Mouse (Mus musculus) layer of hippocampus, postnatal 10 days (tissue): ENCODE measurements around the gene Rsc1a1. TPM values are rescaled to one million over a fixed set of nuclear protein-coding genes. Genes with fewer than 3 reads are reported as not detected.

Source experiments
- DNase-seq, 2 experiments: peaks; one replicate each; pipeline ENCODE4 v3.0.0; 2021; ENCODE audit warnings: low spot score in 2 of 2
- long read RNA-seq: library from polyadenylated mRNA; stranded (forward); transcript quantifications from one replicate; pipeline ENCODE4 v2.0.0, GENCODE M21; 2023
- total RNA-seq, 2 experiments: library from RNA; stranded (reverse); gene quantifications; 2 replicates each; pipeline ENCODE4 v1.2.3; 2021

Rsc1a1 gene
- total RNA-seq: 1 to 10 TPM in 1 of 2 experiments, under 1 TPM in 1; 0.87 to 1.6 TPM
- long read RNA-seq: 0 reads

DNA sequence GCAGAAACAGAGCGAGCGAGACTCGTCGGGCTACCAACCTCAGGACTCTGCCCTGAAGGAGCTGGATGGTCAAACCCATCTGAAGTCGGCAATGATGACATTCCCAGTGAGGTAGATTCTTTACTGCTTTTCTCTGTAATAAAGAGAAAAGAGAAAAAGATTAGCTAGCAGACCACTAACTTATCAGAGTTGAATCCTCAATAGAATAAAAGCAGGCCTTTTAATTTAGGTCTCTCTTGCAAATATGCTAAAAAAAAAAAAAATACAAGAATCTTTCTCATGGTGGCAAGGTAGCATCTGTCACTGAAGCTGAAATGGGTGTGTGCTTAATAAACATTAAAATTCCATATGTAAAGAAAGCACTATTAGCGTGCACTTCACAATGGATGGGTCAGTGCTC lies at the start of gene Rsc1a1:
TSS of gene Rsc1a1 (minus strand) at position 101 of the 400 bp plus-strand sequence.
- no peak for DNase-seq

DNA sequence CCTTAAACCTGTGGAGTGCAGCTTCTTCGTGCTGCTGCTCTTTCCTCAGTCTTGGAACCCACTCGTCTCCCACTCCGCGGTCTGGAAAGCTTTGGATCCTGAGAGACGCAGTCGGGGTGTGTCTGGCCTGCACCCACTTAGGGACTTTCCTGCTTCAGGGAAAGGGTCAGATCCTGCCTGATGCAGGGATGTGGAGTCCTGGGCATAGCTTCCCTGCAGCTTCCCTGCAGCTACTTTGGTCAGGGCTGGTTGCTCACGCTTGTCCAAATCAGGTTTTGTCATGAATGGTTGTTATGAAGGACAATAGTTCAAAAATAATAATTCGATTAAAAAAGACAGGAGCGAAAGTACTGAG lies 49.8 kb upstream of the Rsc1a1 start:
- no peak for DNase-seq

DNA sequence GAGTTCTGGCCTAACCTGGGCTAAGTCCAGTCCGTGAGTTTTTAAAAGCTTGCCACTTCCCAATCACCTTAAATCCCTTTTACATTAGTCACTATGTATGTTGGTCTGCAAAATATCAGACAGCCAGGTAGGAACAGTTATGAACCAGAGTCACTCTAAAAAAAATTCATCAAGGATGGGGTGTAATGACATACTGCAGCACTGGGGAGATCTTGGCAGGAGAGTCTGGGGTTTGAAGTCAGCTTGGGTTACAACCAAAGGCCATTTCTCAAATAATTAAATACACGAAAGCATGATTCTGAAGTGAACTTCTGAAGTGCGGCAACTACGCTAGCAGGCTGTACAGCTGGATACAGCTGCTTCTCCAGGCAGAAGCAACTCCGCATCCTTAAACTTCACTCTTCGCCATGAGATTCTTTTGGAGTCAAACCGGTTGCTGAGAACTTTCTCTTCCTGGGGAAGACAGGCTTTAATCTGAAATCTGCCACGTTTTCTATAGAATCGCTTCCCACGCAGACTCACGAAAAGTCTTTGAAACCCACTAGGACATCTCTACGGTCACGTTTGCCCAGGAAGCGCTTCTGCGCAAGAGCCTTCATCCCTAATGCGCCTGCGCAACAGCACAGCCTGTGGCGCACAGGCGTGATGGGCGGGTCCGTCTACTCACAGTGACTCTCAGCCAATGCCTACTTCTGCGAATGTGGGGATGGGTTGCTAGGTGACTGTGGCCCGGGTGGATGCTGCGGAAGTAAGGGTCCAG lies 49.2 kb upstream of the Rsc1a1 start:
- DNase-seq: peak; percentile 82 to 90

DNA sequence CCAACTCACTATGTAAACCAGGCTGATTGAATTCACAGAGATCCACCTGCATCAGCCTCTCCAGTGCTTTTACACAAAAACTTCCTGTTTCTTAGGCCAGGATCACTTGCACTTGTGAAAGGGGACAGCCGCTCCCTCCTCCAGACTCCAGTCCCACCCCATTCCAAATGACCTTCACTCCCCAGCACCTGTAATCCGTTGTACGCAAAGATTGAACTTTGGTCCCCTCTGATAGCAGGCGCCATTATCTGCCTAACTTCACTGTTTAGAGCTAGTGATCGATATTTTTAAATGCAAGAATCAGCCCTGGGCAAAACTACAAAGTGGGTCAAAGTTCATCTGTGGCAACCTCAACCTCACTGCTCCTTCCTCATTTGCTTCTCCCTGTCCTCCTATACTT lies 46.4 kb upstream of the Rsc1a1 start:
- no peak for DNase-seq

DNA sequence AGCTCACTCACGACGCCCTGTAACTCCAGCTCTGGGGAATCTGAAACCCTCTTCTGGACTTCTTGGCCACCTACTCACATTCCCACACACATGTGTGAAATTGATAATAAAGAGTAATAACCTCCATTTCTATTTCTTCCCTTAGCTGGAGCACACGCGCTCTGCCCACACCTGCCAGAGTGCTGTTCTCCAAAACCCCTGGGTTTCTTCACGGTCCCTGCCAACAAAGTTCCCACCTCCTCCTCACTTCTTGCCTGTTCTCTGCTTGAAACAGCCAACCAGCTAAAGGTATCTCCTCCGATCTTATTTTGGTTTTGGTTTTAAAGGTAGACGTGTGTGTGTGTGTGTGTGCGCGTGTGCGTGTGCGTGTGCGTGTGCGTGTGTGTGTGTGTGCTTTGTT lies 45.0 kb upstream of the Rsc1a1 start:
- no peak for DNase-seq

DNA sequence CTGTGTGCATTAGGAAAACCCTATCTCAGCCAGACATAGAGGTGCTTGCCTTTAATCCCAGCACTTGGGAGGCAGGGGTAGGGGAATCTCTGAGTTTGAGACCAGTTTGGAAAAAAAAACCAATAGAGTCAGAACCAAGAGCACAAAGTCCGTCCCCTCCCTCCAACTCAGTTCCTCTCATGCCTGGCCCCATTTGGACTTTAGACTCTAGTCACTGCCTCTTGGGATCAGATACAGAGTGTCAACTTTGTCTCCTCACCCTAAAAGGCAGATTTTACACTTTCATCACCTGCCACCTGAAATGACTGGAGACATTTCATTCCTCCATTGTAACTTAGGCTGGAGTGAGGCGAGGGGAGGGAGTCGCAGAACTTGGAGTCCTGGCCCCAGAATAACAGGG lies 43.9 kb upstream of the Rsc1a1 start:
- no peak for DNase-seq

DNA sequence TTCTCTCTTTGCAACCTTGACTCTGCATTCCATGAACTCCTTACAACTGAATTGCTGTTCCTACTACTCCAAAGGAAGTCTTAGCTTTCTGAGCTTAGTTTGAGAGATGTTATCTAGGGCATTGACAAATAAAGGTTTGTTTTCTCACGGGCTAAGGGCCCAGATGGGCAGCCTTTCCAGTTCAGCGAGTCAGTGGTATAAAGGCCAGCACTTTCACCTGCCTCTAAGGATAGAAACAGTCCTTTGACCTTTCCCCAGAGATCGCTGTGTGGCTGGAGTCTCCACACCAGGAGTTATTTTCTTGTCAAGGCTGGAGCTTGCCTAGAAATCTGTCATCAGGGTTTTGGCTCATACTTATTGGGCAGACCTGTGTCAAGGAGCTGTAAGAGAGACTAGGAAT lies 40.3 kb upstream of the Rsc1a1 start:
- DNase-seq: no peak

DNA sequence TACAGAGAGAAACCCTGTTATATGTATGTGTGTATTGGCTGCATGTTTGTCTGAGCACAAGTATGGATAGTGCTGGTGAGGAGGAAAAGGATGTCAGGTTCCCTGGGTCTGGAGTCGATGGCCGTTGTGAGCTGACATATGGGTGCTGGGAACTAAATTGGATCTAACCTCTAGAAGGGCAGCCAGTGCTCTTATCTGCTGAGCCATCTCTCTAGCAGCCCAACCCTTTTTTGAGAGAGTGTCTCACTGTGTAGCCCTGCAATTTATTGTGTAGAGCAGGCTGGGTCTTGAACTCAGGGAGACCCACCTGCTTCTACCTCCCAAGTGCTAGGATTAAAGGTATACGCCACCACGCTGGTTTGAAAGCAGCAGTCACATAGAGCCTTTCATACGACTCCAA lies 39.9 kb upstream of the Rsc1a1 start:
- DNase-seq: no peak

DNA sequence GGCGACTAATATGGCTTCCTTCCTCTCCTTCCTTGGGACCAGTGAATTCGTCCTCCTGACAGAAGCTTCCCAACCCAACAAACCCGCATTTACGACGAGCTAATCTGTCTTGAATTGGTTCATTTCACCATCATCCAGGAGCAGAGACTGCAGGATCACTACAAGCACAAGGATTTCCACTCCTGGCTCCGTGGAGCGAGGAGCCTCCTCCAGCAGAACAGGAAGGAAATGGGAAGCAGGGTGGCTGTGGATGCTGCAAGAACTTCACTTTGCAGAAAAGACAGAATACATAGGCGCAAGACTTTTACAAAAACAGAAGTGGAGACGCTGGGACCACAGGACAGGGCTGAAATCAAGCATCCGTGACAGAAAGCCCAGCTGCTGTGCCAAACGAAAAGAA lies 39.2 kb upstream of the Rsc1a1 start:
- DNase-seq: no peak

DNA sequence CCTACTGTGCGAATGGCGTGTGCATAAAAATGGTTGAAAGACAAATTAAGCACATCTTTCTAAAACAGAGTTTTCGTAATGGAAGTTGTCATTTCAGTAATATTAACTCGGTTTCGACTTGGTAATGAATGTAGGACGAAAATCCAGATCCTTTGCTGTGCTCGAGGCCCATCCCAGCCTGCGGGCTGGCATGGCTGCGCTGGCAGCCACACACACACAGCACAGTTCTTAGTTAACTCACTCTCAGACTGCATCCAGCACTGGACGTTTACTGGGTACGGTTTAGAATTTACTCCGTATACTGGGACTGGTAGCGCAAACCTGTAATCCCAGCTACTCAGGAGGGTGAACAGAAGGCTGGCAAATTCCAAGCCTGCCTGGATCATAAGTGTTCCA lies 38.3 kb upstream of the Rsc1a1 start:
- DNase-seq: peak in 1 of 2 experiments; percentile 18

DNA sequence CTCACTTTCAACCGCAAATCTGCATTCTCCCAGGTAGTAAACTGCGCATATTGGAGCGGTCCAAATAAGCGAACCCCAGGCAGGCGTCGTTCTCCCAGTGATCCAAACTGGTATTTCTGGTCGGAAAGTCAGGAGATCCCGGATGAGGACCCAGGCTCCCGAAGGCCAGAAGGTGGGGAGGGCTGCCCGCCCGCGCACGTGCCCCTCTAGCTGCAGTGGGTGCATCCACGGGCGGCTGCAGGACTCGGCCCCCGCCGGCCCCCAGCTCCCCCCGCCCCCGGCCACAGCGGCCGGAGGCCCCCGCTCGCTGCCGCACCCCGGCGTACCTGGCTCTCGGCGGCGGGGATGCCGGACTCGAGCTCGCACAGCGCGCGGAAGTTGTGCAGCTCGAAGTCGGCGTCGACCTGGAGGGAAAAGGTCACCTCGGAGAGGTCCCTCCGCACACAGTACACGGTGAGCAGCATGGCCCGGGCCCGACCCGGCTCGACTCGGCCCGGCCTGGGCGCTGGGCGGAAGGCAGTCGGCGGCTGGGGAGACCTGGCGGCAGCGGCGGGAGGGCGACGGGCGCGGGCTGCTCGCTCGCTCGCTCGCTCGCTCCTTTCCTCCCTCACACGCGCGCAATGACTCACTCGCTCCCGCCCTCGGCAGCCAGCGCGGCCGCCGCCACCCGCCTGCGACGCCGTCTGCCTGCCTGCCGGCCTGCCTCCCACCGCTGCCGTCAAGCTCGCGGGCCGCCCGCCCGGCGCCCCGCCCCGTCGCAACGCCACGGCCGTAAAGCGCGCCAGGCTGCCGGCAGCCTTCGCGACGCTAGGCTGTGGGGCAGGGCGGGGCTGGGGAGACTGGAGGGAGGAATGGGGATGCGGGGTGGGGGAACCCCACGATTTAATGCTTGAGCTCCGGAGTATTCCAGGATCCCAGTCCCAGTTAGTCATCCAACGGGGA lies 37.6 kb upstream of the Rsc1a1 start, which contains the start of gene Ddi2:
TSS of gene Ddi2 (minus strand) at position 689 of the 942 bp plus-strand sequence.
- DNase-seq: peak; percentile 87 to 93

DNA sequence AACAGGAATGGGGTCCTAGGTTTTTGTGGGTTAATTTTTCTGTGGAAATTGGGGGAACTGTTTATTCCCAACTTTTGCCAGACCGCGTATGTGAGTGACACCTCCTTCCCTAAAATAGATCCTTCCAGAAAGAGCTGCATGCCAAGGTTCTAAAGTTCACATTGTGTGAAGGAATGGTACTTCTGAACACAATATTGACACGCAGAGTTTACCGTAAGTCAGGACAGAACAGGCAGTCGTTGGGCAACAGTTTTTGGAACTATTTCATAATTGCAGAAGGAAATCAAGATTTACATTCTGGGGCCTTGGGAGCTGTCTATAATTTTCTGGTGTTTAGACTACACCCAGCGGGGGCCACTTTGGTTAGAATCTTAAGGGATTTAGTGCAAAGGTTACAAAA lies 36.6 kb upstream of the Rsc1a1 start:
- no peak for DNase-seq

DNA sequence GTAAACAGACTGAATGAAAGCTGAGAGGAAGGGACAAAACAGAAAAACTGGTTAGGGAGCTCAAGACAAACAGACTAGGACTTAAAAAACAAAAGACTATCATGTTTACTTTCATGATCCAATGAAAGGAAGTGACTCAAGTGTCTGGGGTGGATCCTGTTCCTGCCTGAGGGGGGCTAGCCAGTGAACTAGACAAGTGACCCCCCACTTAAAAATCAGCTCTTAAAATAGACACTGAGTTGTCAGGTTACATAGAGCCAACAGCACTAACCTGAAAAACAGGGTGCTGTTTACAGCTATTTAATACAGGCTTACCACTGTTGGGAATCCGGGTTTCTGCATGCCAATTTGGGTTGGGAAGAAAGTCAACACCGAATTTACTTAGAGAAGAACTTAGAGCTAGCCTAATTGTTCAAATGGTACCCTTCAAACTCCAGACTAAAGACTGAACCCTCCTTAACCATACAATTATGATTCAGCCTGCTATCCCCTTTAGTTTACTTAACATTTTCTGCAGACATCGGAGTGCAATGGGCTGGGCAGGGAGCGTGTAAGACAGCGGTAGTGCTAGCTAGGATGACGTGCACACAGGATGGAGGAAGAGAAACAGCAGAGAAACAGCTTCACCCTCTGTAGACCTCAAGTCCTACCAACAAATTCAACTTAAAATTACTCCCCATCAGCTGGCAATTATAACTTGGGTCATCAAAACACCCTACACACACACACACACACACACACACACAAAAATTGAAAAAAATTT lies 35.5 kb upstream of the Rsc1a1 start:
- no peak for DNase-seq

DNA sequence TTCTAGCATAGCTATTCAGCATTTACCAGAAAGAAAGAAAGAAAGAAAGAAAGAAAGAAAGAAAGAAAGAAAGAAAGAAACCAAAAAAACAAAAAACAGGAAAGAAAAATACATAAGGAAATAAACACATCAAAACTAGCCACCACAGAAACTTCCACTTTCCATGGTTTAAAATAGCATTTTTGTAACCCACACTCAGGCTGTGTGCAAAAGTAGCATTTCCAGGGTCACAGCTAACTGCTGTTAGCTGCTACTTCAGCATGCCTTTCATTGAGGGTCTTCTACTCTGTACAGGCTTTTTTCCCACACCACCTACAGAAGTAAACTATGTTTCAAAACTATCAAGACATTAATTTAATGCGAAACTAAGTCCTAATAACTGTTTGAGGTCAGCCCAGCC lies 33.9 kb upstream of the Rsc1a1 start:
- DNase-seq: no peak

DNA sequence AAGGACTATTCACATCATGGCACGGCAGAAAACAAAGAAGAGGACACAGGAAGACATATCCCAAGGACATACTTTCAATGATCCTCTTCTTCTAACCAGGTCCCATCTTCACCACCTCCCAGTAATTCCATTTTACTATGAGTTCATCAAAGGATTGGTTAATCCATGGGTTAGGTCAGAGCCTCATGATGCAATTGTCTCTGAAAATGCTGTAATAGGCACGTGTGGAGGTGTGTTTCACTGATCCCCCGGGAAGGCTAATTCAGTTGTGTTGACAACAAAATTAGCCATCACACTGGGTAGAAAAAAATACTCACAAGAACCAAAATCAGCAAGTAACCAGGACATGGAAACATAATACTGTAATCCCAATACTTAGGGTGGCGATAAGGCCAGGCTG lies 32.2 kb upstream of the Rsc1a1 start:
- no peak for DNase-seq

DNA sequence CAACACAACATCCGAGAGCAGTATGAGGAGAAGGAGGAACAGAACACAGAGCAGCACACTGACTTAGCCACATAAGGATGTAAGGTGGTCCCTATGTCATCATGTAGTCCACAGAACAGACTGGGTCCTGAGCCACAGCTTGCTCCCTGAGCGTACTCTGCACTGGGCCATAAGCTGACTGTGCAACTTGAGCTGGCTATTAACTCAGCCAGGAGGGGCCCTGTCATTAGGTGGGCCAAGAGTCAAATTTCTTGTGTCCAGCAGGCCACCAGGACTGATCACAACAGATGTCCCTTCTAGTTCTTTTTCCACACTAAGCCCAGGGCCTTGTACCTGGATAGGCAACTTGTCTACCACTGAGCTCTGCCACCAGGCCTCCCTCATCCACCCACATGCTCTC lies 29.6 kb upstream of the Rsc1a1 start:
- DNase-seq: no peak

DNA sequence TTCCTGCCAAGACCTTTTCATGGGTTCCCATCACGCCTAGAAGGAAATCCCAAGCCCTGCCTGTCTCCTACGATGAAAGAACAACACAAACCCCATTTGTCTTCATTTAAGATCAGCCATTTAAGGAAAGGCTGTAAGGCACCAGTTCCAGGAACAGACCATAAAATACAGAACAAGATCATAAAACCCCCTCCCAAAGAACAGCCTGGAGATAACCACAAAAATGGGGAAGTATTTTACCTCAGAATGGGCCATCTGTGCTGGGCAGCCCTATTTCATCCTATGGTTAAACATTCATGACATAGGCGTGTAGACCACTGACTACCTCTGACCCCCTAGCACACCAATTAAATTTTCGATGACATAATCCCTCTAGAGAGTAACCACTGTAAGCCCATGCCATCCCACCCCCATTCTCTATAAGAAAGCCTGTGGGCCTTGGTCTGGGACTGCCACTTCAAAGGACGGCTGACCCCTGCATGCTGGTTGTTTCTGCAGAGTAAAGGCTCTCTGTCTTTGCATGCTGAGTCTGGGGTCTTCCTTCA lies 28.3 kb upstream of the Rsc1a1 start:
- no peak for DNase-seq

DNA sequence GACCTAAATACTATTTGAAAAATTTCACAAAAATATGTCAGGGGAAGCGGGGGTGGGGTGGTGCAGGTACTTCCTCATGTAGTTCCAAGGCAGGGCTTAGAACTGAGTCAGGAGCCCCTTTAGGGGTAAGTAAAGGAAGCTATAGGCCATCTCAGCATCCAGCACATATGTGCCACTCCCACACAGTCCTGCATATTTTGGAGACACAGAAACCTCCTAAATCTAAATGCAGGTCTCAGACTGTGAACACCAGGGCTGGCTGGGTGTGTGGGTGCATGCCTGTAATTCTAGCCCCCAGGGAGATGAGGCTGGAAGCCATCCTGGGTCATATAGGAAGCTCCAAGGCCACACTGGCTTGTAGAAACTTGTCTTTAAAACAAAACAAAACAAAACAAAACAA lies 25.9 kb upstream of the Rsc1a1 start:
- DNase-seq: no peak

DNA sequence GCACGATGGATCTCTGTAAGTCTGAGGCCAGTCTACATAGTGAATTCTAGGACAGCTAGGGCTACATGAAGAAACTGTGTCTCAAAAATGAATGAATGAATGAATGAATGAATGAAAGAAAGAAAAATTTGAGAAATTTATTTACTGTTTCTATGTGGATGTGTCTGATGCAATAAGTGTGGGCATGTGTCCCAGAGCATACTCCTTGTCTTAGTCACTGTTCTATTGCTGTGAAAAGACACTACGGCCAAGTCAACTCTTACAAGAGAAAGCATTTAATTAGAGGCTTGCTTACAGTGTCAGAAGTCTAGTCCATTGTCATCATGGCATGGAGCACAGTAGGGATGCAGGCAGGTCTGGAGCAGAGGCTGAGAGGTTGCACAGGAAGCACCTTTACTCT lies 23.6 kb upstream of the Rsc1a1 start:
- DNase-seq: no peak

DNA sequence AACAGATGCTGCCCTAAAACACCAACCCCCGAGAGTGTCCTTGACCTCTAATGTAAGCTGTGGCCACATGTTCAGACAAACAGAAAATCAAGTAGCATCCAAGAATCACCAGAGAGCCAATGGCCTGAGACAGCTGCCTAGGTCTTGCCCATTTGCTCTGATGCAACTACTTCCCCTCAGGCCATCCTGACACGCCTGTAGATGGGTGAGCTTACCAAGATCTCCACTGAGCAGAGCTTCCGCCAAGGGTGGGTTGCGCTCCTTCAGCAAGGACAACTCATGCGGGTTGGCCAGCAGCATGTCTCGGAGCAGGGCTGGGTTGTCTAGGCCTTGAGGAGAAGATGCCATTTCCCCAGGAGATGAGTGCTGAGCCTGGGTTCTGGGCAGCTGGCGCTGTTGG lies 22.6 kb upstream of the Rsc1a1 start:
- DNase-seq: no peak

DNA sequence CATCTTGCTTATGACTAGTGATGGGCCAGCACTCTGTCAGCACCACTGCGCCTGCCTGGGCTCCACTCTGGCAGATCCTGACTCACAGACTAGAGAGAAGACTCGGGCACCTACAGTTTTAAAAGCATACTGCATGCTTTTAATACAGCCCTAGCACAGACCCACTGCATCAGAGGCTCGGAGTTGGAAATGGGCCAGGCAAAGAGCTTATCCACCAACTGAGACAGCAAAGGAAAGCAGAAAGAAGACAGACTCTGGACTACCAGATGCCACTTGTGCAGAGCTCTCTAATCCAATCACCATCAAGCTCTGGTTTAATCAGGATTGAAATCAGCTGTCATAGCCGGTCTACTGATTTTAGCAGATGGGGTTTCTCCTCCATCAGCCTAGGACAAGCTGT lies 19.9 kb upstream of the Rsc1a1 start:
- peak; percentile 74 to 76 for DNase-seq
